Mouse (Mus musculus) thymus, adult 2 months (tissue): ENCODE data around the gene Adamts3. TPM values are rescaled to one million over a fixed set of nuclear protein-coding genes. Genes with fewer than 3 reads are reported as not detected.

ENCODE experiments used
- DNase-seq: peaks from one replicate; pipeline ENCODE4 v3.0.0; 2021
- H3K27ac ChIP-seq: fragments of 200-500 bp; 2 replicates; pipeline ENCODE4 v1.5.1; 2012; ENCODE audit warnings: low read length, control low read depth; ENCODE audit not compliant: control insufficient read depth, insufficient read depth
- H3K27me3 ChIP-seq: fragments of 200-500 bp; 2 replicates; pipeline ENCODE4 v1.6.1; 2012; ENCODE audit warnings: mild to moderate bottlenecking, low read length, moderate library complexity, mixed read lengths; ENCODE audit not compliant: control insufficient read depth, insufficient read depth
- H3K36me3 ChIP-seq: fragments of 200-500 bp; 2 replicates; pipeline ENCODE4 v1.6.1; 2012; ENCODE audit warnings: mild to moderate bottlenecking, low read length, moderate library complexity; ENCODE audit not compliant: control insufficient read depth, insufficient read depth
- H3K4me1 ChIP-seq: fragments of 200-500 bp; replicated peaks from 2 replicates; pipeline ENCODE4 v1.6.1; 2012; ENCODE audit warnings: low read length; ENCODE audit not compliant: control insufficient read depth, insufficient read depth
- H3K4me3 ChIP-seq: fragments of 200-500 bp; 2 replicates; pipeline ENCODE4 v1.5.1; 2012; ENCODE audit warnings: mild to moderate bottlenecking, low read length, control low read depth, moderate library complexity; ENCODE audit not compliant: control insufficient read depth, insufficient read depth
- CTCF ChIP-seq: fragments of 200-500 bp; IDR thresholded peaks from 2 replicates; pipeline ENCODE4 v1.5.1; 2012; ENCODE audit warnings: mild to moderate bottlenecking, control low read depth, low read length, moderate library complexity, borderline replicate concordance; ENCODE audit not compliant: control insufficient read depth, poor library complexity, insufficient read depth; ENCODE audit errors: extremely low read depth
- POLR2A ChIP-seq: fragments of 200-500 bp; IDR thresholded peaks from 2 replicates; pipeline ENCODE4 v1.6.1; 2012; ENCODE audit warnings: mild to moderate bottlenecking, low read length, control low read depth, moderate library complexity; ENCODE audit not compliant: control insufficient read depth, poor library complexity, insufficient read depth; ENCODE audit errors: extremely low read depth
- WGBS: fragments of 180-500 bp; shearing (Covaris S2); methylation state at CpG from one replicate; pipeline ENCODE4 v1.1.7; 2018; 5-methylcytosine and 5-hydroxymethylcytosine counted together
- polyA plus RNA-seq: library from polyadenylated mRNA; depleted of rRNA; stranded (reverse); fragments of >200 nt; gene quantifications from 2 replicates; pipeline ENCODE4 v1.2.3, GENCODE M21; 2012

Gene Adamts3
- polyA plus RNA-seq, 1 experiment = 0.69 TPM

DNA sequence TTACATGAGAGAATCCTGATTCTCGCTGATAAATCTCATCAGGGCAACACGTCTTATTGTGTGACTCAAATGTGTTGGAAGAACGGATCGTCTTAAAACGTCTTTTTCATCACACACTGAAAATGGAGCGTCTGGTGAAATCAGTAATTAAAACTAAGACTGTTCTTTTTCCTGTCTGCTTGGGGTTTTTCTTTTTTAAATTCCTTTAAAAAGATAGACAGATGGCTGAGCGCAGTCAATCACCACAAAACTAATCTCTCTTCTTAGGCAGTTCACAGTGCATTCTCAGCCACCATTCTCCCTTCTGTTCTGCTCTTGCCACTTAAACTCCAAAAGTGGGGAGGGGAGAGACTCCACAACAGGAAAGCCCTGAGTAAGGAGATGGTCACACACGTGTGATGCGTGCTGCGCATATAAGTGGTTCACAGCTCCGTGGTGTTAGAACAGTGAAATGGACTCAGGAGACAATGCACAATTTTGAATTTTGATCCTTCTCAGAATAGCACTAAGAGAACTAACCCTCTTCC, 4.2 kb downstream of the Adamts3 start:
- WGBS = 97% methylated on average over 11 of the region's 11 CpGs
- no peaks in the 10 kb centered on the region for H3K27me3 ChIP-seq
- no peaks in the 10 kb centered on the region for H3K36me3 ChIP-seq
- peaks cover 7% of the 10 kb centered on the region for H3K4me1 ChIP-seq
- no peak overlapping the region for H3K4me3 ChIP-seq
- no peak for TF ChIP-seq CTCF
- TF ChIP-seq POLR2A = no peak
- H3K27ac ChIP-seq = no peak overlapping the region
- DNase-seq = no peak

GRCm38 (mm10) chr5:89872661-89873060, 10.5 kb downstream of the Adamts3 start:
- Histone ChIP-seq H3K4me3 (no peak overlapping the region), H3K36me3 (no peaks in the 10 kb centered on the region), H3K27me3 (no peaks in the 10 kb centered on the region), H3K27ac (no peak overlapping the region), H3K4me1 (no peaks in the 10 kb centered on the region)
- TF ChIP-seq CTCF = no peak
- no peak for TF ChIP-seq POLR2A
- DNase-seq = no peak
- 70% methylated on average over 2 of the region's 2 CpGs for WGBS

DNA sequence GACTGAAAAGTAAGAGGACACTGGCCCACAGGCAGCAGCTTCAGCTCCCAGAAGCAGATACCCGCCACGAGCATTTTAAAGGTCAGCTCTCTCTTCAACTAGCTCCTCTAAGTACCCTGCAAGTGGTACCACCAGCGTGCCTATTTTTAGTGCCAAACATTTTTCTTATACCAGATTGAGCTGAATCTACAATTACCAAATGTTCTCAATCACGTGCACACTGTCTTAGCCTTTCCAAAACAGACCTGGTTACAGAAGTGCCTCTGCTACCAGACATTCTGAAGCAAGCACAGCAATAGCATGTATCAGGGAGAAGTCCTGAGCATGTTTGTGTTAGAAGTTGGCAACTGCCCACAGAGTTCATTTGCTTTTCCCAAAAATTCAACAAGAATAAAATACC, 23.5 kb downstream of the Adamts3 start:
- Histone ChIP-seq H3K27me3 (no peaks in the 10 kb centered on the region), H3K27ac (no peak overlapping the region), H3K4me3 (no peak overlapping the region), H3K4me1 (no peaks in the 10 kb centered on the region), H3K36me3 (no peaks in the 10 kb centered on the region)
- whole genome bisulfite sequencing = 94% methylated on average over 4 of the region's 4 CpGs
- no peak for TF ChIP-seq POLR2A
- TF ChIP-seq CTCF = no peak
- DNase-seq = no peak

- no peak overlapping the region for H3K4me3 ChIP-seq
- TF ChIP-seq CTCF = no peak
- TF ChIP-seq POLR2A = no peak
- WGBS = 94% methylated on average over 1 of the region's 1 CpGs
Measured at GRCm38 (mm10) chr5:89858837-89859236, 24.3 kb downstream of the Adamts3 start.

DNA sequence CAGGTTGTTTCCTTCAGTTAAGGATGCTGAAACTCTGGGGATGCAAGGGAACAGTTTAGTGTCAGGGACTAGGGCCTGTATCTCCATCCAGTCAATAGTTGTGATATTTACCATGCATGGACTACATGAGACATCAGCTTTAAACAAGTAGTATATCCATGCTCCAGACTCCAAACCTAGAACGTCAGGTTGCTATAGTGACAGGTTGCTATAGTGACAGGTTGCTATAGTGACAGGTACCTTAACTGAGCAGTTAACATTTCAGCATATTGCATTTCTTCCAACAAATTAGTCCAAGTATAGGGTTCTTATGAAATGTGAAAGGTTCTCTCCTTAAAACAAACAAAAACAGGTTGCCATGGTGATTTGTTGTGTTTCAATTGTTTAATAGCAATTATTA, 36.6 kb downstream of the Adamts3 start:
- peaks cover 6% of the 10 kb centered on the region for H3K4me1 ChIP-seq
- H3K4me3 ChIP-seq = no peak overlapping the region
- TF ChIP-seq POLR2A = no peak
- no peak for TF ChIP-seq CTCF
- no peaks in the 10 kb centered on the region for H3K27me3 ChIP-seq
- no peaks in the 10 kb centered on the region for H3K36me3 ChIP-seq
- DNase-seq = no peak
- H3K27ac ChIP-seq = no peak overlapping the region
- WGBS = 94% methylated on average over 1 of the region's 1 CpGs

More at GRCm38 (mm10) chr5:89858837-89859236, 24.3 kb downstream of the Adamts3 start:
- H3K36me3 ChIP-seq = no peaks in the 10 kb centered on the region
- no peak for DNase-seq
- no peak overlapping the region for H3K27ac ChIP-seq
- H3K27me3 ChIP-seq = no peaks in the 10 kb centered on the region
- H3K4me1 ChIP-seq = no peaks in the 10 kb centered on the region

DNA sequence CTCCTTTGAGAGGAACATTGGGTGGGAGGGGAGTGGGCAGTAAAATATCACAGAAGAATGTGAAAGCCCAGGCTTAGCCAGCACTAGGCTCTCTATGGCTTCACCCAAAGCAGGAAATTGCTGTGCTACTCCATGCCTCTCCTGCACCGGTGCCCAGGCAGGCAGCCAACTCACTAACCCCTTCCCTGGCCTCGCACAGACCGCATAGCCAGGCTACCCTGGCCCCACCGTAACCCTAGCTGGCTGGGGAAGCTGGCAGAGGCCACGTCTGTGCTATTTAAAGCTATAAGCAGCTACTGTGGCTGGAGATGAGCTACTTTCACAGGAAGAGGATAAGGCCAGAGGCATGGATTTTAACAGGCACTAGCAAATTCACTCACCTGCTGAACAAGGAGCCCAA, 38.8 kb downstream of the Adamts3 start:
- DNase-seq = no peak
- Histone ChIP-seq H3K4me1 (peaks cover 6% of the 10 kb centered on the region), H3K36me3 (no peaks in the 10 kb centered on the region), H3K27me3 (no peaks in the 10 kb centered on the region), H3K4me3 (no peak overlapping the region), H3K27ac (no peak overlapping the region)
- WGBS = 15% methylated on average over 5 of the region's 5 CpGs
- TF ChIP-seq POLR2A (no peak), CTCF (no peak)

DNA sequence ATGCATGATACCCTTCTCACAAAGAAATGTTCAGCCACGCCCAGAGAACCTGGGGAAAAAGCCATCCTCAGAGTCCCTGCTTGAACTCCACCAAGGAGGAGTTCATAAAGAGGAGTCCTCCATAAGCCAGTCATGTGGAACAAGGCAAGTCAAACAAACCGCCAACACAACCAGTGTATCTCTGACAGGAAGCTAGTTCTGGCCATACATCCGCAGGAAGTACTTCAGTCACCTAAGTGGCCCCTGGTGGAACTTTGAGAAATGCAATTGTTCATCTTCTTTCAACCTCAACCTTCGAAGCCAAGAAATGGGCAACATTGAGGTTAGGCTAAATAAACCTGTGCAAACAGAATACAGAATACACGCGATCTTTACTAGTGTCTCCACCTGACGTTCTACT, 39.7 kb downstream of the Adamts3 start:
- no peak overlapping the region for H3K4me3 ChIP-seq
- DNase-seq = no peak
- 32% methylated on average over 7 of the region's 7 CpGs for WGBS
- no peaks in the 10 kb centered on the region for H3K27me3 ChIP-seq
- H3K36me3 ChIP-seq = no peaks in the 10 kb centered on the region
- H3K27ac ChIP-seq = no peak overlapping the region
- peaks cover 6% of the 10 kb centered on the region for H3K4me1 ChIP-seq
- TF ChIP-seq POLR2A (no peak), CTCF (no peak)

DNA sequence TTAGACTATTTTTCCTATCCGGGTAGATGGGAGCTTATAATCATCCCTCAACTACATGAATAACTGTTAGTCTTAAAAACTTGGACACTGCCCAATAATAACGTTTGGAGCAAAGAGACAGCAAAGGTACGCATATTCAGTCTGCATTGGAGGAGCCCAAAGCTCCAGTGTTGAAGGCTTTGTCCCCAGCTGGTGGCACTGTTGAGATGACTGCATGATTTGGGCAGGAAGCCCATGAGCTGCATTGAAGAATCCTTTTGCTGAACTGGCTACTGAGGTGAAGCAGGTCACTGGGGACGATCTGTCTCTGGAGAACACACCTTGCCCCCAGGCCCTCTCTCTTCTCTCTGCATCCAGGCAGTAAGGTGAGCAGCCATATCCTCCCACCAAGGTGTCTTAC, 43.5 kb downstream of the Adamts3 start:
- WGBS = 49% methylated on average over 4 of the region's 4 CpGs
- Histone ChIP-seq H3K4me1 (peaks cover 6% of the 10 kb centered on the region), H3K27ac (no peak overlapping the region), H3K4me3 (no peak overlapping the region), H3K27me3 (no peaks in the 10 kb centered on the region), H3K36me3 (no peaks in the 10 kb centered on the region)
- DNase-seq = no peak
- no peak for TF ChIP-seq CTCF
- no peak for TF ChIP-seq POLR2A
